Mouse (Mus musculus) bone marrow macrophage, adult 2 months (primary cell): Measurements from ENCODE around the gene Ttc27.

Experiments used
- CTCF ChIP-seq: IDR thresholded peaks from 2 replicates; pipeline ENCODE4 v1.5.1; 2012; ENCODE audit warnings: low read depth, mild to moderate bottlenecking, low read length, moderate library complexity
- POLR2A ChIP-seq: IDR thresholded peaks from 2 replicates; pipeline ENCODE4 v1.6.1; 2012; ENCODE audit warnings: mild to moderate bottlenecking, low read depth, low read length, borderline replicate concordance

GRCm38 (mm10) chr17:74752906-74753627 lies 35.5 kb downstream of the Ttc27 start:
- no peak for TF ChIP-seq CTCF
- no peak for TF ChIP-seq POLR2A
